Mouse (Mus musculus): Measurements from ENCODE around the gene Hsf3.
"Not testable (repeated sequence)": the region's sequence is repeated elsewhere in the genome, so short reads cannot be mapped to it uniquely, and the experiment has no call there.

Hsf3 gene

GRCm38 (mm10) chrX:96456201-96456963 lies at the start of gene Hsf3:
Hsf3 (minus strand) TSS chrX:96456294.
- in situ Hi-C loops (cut with MboI, MseI), result no loop called here

GRCm38 (mm10) chrX:96501580-96501979 lies 45.5 kb upstream of the Hsf3 start:
- in situ Hi-C loops (cut with MboI, MseI), result no loop called here

GRCm38 (mm10) chrX:96455149-96455548 lies 945 bp downstream of the Hsf3 start, which contains the start of gene Heph:
Heph (plus strand) TSS chrX:96455359.
- in situ Hi-C loops (cut with MboI, MseI), result no loop called here

GRCm38 (mm10) chrX:96419383-96419782 lies 36.7 kb downstream of the Hsf3 start:
- in situ Hi-C loops (cut with MboI, MseI), result no loop called here

- in situ Hi-C loops (cut with MboI, MseI), result no loop called here
Measured at GRCm38 (mm10) chrX:96417733-96418132, 38.4 kb downstream of the Hsf3 start.

- in situ Hi-C loops (cut with MboI, MseI), result no loop called here
Measured at GRCm38 (mm10) chrX:96416970-96417369, 39.1 kb downstream of the Hsf3 start.

GRCm38 (mm10) chrX:96415351-96415750 lies 40.7 kb downstream of the Hsf3 start:
- in situ Hi-C loops (cut with MboI, MseI), result not testable (repeated sequence)

- in situ Hi-C loops (cut with MboI, MseI), result loop anchor here (10.0 kb wide), 1 partner anchor 324 kb away; no protein-coding TSS in a partner anchor
Measured at GRCm38 (mm10) chrX:96339108-96339507, 117.0 kb downstream of the Hsf3 start.

GRCm38 (mm10) chrX:96329764-96330163 lies 126.3 kb downstream of the Hsf3 start:
- in situ Hi-C loops (cut with MboI, MseI), result loop anchor here (10.0 kb wide), 1 partner anchor 315 kb away; no protein-coding TSS in a partner anchor

GRCm38 (mm10) chrX:96293338-96293737 lies 162.8 kb downstream of the Hsf3 start, which contains the start of gene Vsig4:
Vsig4 (minus strand) TSS chrX:96293438.
- in situ Hi-C loops (cut with MboI, MseI), result no loop called here

GRCm38 (mm10) chrX:96256509-96256908 lies 199.6 kb downstream of the Hsf3 start:
- in situ Hi-C loops (cut with MboI, MseI), result no loop called here
